Mouse (Mus musculus) heart, embryonic 10.5 days (tissue): ENCODE measurements around the gene Tnni2. TPM values are rescaled to one million over a fixed set of nuclear protein-coding genes. Genes with fewer than 3 reads are reported as not detected.

Experiments used
- DNase-seq: peaks from one replicate; pipeline ENCODE4 v3.0.0-alpha.2; 2017; ENCODE audit warnings: low spot score
- H3K27ac ChIP-seq: fragments of 300-500 bp; sonication (generic); 2 replicates; pipeline ENCODE4 v1.5.1; 2016; ENCODE audit warnings: mild to moderate bottlenecking
- H3K27me3 ChIP-seq: fragments of 300-500 bp; sonication (generic); 2 replicates; pipeline ENCODE4 v1.6.1; 2016; ENCODE audit warnings: mild to moderate bottlenecking; ENCODE audit not compliant: poor library complexity, insufficient read depth, severe bottlenecking
- H3K36me3 ChIP-seq: fragments of 300-500 bp; sonication (generic); 2 replicates; pipeline ENCODE4 v1.6.1; 2016; ENCODE audit warnings: mild to moderate bottlenecking, moderate library complexity
- H3K4me1 ChIP-seq: fragments of 300-500 bp; sonication (generic); 2 replicates; pipeline ENCODE4 v1.6.1; 2016; ENCODE audit warnings: mild to moderate bottlenecking
- H3K4me3 ChIP-seq: fragments of 300-500 bp; sonication (generic); 2 replicates; pipeline ENCODE4 v1.5.1; 2016; ENCODE audit warnings: mild to moderate bottlenecking, moderate library complexity
- H3K9me3 ChIP-seq: fragments of 300-500 bp; sonication (generic); 2 replicates; pipeline ENCODE4 v1.6.1; 2016; ENCODE audit warnings: mild to moderate bottlenecking, moderate library complexity
- WGBS: fragments of 180-500 bp; shearing (Covaris S2); methylation state at CpG from one replicate; pipeline ENCODE4 v1.1.7; 2016; 5-methylcytosine and 5-hydroxymethylcytosine counted together
- polyA plus RNA-seq: library from polyadenylated mRNA; unstranded; fragments of >200 nt; fragmentation: Nextera tagmentation; extraction: Ambion mirVana; gene quantifications from 2 replicates; pipeline ENCODE4 v1.2.1, GENCODE M21; 2016

Tnni2 gene
- polyA plus RNA-seq, 1 experiment from 2014 or later: 51.9 TPM

DNA sequence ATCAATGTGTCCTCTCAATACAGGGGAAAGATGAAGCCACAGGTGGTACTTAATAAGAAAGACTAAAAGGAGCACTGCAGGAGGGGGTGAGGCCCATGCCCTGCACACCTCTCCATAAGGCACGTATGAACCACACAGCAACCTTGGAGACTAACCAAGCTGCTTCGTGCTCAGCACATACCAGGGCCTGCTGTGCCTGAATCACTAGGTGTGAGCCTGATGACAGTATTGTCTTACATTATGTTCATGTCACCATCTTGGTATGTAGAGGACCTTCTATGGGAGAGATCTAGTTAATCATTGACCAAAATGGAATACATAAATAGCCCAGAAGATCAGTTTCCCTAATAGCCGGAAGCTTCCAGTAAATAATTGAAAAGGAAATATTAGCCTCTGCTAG is 32.0 kb upstream of the Tnni2 start:
- Histone ChIP-seq H3K4me1 (no peaks in the 10 kb centered on the region), H3K36me3 (no peaks in the 10 kb centered on the region), H3K9me3 (no peaks in the 10 kb centered on the region), H3K4me3 (no peak overlapping the region), H3K27me3 (no peaks in the 10 kb centered on the region), H3K27ac (no peak overlapping the region)
- WGBS: 76% methylated on average over 3 of the region's 3 CpGs
- no peak for DNase-seq

DNA sequence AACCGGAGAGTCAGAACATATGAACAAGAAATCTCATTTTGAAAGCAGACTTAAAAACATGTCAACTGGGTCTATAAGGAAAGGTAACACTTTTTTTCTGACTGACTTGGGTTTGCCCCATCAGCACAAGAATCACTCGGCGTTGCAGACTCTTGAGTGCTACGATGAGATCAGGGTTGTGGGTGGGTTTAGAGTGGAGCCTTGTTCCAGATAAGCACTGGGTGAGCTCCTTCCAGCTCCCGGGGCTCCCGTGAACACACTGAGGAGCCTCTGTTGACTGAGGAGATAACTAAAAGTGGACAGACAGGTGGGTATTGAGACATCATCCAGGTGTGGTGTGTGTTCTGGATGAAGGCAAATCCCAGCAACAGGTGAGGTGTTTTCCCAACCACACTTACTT is 28.3 kb upstream of the Tnni2 start:
- Histone ChIP-seq H3K36me3 (no peaks in the 10 kb centered on the region), H3K9me3 (no peaks in the 10 kb centered on the region), H3K27me3 (no peaks in the 10 kb centered on the region), H3K4me3 (no peak overlapping the region), H3K27ac (no peak overlapping the region), H3K4me1 (no peaks in the 10 kb centered on the region)
- DNase-seq: no peak
- 75% methylated on average over 6 of the region's 6 CpGs for WGBS

DNA sequence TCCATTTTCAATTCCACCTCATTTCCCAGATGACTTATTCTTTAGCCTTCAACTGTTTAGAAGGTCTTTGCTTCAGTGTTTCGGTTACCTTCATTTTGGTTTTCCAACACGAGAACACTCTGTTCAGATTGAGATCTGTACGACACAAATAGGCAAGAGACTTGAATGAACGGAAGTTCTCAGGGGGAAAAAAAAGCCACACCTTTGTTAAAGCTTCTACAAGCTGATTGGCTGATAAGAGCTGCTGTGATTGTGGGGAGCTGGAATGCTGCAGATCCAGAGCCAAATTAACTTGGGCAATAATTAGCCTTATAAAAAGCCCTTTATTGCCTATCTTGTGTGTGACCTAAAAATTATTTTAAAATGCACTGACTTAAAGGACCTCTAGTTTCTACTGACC is 26.3 kb upstream of the Tnni2 start:
- Histone ChIP-seq H3K9me3 (no peaks in the 10 kb centered on the region), H3K4me1 (no peaks in the 10 kb centered on the region), H3K4me3 (no peak overlapping the region), H3K27ac (no peak overlapping the region), H3K27me3 (no peaks in the 10 kb centered on the region), H3K36me3 (no peaks in the 10 kb centered on the region)
- no peak for DNase-seq
- WGBS: 53% methylated on average over 4 of the region's 4 CpGs

DNA sequence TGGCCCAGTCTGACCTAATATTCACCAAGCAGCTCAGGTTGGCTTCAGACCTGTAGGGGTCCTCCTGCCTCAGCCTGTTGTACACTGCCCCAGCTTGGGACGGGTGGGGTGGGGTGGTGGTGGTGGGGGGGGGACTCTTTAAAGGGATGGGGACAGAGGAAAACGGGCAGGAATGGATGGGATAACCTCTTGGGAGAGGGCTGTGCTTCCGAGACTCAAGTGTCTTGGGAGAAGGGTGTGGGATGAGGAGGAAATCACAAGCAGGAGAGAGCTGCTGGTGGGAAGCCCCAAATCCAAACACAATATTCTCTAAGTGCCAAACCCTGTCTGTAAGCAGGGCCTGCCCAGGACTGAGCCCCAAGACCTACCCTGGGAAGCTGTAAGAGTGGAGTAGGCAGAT is 25.4 kb upstream of the Tnni2 start:
- 59% methylated on average over 3 of the region's 3 CpGs for WGBS
- H3K27me3 ChIP-seq: no peaks in the 10 kb centered on the region
- H3K9me3 ChIP-seq: no peaks in the 10 kb centered on the region
- H3K36me3 ChIP-seq: no peaks in the 10 kb centered on the region
- DNase-seq: no peak
- H3K4me3 ChIP-seq: no peak overlapping the region
- no peaks in the 10 kb centered on the region for H3K4me1 ChIP-seq
- no peak overlapping the region for H3K27ac ChIP-seq

DNA sequence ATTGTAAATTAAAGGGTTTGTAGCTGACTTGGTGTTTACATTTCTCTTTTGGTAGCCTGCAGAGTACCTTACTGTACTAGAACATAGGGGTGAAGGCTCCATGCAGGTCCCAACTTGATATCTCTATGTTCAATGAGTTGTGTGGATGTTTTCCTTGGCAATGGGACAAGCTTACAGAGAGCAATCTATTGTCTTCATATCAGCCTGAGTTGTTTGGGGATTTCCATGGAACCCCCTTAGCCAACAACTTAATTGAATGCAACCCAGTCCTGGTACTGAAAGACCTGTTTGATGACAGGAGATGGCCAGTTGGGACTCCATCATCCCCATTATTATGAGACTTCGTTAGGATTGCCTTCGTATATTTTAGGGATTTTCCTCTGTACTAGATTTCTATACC is 23.6 kb upstream of the Tnni2 start:
- Histone ChIP-seq H3K9me3 (no peaks in the 10 kb centered on the region), H3K4me3 (no peak overlapping the region), H3K27ac (no peak overlapping the region), H3K27me3 (no peaks in the 10 kb centered on the region), H3K4me1 (no peaks in the 10 kb centered on the region), H3K36me3 (no peaks in the 10 kb centered on the region)
- DNase-seq: no peak
- WGBS: 89% methylated on average over 2 of the region's 2 CpGs

DNA sequence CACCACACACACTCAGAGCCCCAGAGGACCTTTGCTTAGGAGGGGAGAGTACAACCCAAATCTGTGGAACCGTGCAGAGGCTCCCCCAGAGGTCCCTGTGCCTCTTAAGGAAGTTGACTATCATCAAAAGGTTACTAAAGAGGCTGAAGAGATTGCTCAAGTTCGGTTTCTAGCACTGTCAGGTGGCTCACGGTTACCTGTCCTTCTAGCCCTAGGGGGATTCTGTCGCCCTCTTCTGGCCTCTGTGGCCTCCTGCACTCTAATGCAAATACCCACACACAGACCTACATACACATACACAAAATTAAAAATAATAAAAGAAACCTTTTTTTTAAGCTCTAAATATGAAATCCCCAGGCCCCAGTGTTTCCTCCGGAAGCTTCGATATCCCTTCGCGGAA is 22.9 kb upstream of the Tnni2 start:
- no peaks in the 10 kb centered on the region for H3K4me1 ChIP-seq
- H3K36me3 ChIP-seq: no peaks in the 10 kb centered on the region
- no peaks in the 10 kb centered on the region for H3K27me3 ChIP-seq
- 88% methylated on average over 8 of the region's 8 CpGs for WGBS
- no peak overlapping the region for H3K27ac ChIP-seq
- H3K9me3 ChIP-seq: no peaks in the 10 kb centered on the region
- no peak overlapping the region for H3K4me3 ChIP-seq
- no peak for DNase-seq

DNA sequence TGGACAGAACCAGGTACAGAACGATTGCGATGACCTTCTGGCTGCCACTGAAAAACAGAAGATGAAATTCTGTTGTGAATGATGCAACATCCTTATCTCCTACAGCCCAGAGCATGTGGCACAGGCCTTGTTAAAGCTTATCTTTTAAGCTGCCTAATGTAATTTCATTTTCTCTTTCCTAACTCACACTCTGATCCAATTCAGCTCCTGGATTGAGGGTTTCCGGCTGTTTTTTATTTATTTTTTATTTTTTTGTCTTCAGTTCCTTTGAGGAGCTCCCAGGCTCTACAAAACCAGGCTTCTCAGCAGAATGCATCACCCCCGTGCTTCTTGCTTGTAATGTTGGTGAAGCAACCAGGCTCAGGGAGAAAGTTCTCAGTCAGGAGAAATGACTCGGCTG is 21.7 kb upstream of the Tnni2 start:
- Histone ChIP-seq H3K27me3 (no peaks in the 10 kb centered on the region), H3K9me3 (no peaks in the 10 kb centered on the region), H3K4me3 (no peak overlapping the region), H3K27ac (peak overlapping the region; percentile 67), H3K4me1 (no peaks in the 10 kb centered on the region), H3K36me3 (no peaks in the 10 kb centered on the region)
- no peak for DNase-seq
- 64% methylated on average over 5 of the region's 5 CpGs for WGBS

DNA sequence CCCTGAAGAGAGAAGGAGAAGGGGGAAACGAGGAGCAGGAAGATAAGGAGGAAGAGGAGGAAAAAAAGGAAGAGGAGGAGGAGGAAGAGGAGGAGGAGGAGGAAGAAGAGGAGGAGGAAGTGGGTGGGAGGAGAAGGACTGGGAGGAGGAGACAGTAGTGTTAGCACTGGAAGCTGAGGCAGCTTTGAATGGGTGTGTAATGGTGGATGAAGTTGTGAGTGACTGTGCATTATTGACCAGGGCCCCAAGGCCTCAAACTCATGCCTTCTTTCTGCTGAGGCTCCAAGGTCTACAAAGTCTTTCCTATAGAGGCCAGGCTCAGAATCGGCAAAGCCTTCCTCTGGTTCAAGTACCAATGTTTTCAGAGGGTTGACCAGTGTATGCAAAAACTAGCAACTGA is 19.8 kb upstream of the Tnni2 start:
- DNase-seq: no peak
- Histone ChIP-seq H3K36me3 (no peaks in the 10 kb centered on the region), H3K27ac (no peak overlapping the region), H3K9me3 (no peaks in the 10 kb centered on the region), H3K27me3 (no peaks in the 10 kb centered on the region), H3K4me3 (no peak overlapping the region), H3K4me1 (no peaks in the 10 kb centered on the region)
- 74% methylated on average over 2 of the region's 2 CpGs for WGBS

DNA sequence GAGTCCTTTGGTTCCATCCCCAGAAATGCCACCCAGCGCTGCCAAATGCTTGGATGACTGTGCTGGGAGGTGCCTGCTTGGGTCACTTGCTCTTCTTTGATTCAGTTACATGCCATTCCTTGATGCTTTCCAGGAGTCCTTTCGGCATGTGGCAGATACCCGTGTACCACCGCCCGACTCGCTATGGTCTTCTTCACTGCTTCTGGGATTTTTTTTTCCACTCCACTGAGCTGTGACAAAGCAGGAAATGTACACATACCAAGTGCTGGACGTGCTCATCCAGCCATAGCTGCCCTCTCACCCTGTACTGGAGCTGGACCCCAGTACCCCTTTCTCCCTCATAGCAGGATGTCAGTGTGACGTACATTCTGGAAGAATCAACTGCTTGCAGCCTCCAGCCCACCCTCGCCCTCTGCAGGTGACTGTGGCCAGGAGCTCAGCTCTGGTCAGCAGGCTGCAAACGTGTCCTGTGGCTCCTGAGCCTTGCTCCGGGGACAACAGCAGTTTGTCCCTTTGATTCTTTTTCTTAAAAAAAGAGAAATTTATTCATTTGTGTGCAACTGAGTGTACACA is 15.9 kb upstream of the Tnni2 start:
- Histone ChIP-seq H3K27me3 (no peaks in the 10 kb centered on the region), H3K4me3 (no peak overlapping the region), H3K36me3 (no peaks in the 10 kb centered on the region), H3K27ac (0 out of 2 replicates have a peak overlapping the region, but pooled peaks have one; percentile 25), H3K4me1 (peaks cover 28% of the 10 kb centered on the region), H3K9me3 (no peaks in the 10 kb centered on the region)
- 58% methylated on average over 11 of the region's 11 CpGs for WGBS
- DNase-seq: no peak

DNA sequence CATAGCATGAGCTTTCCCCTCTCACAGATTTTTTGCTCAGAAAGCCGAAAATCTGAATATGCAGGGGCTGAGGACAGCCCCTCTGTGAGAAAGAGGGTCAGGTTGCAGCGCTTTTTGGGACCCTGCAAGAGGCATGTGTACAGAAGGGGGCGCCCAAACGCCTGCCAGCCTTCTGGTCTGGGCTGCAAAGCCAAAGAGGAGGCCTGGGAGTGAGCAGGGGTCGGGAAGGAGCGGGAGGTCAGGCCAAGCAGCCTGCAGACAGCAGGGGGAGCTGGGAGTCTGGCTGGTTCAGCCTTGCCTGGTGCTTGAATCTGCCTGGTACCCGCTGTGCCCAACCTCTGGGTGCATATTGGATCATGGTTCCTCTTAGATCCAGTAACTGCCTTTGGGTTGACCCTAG is 13.4 kb upstream of the Tnni2 start:
- peak overlapping the region; percentile 62 for H3K27ac ChIP-seq
- WGBS: 4% methylated on average over 7 of the region's 7 CpGs
- H3K9me3 ChIP-seq: no peaks in the 10 kb centered on the region
- H3K36me3 ChIP-seq: no peaks in the 10 kb centered on the region
- H3K4me3 ChIP-seq: no peak overlapping the region
- DNase-seq: peak; percentile 89
- H3K27me3 ChIP-seq: no peaks in the 10 kb centered on the region
- peaks cover 39% of the 10 kb centered on the region for H3K4me1 ChIP-seq

DNA sequence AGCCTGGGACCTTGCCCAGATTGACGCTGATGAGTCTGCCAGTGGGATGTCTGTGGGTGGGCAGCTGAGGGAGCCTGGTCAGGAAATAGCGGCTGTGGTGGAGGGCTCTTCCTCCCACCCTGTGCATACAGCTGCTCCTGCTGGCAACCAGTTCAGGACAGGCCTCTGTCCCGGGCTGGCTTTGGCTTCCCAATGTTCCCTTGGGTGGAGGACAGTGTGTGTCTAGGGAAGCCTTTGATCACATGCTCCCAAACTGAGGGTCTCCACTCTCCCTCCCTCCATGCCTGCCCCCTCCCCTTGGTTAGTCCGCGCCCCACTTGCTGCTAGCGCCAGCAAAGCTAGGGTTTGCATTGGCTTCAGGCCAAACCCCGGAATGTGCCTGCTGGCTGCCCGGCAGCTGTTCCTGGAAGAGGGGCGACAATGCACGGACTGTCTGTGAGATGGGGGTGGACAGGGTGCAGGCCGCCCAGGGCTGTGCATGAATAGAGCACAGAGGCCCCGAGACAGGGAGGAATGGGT is 11.4 kb upstream of the Tnni2 start:
- Histone ChIP-seq H3K9me3 (no peaks in the 10 kb centered on the region), H3K4me1 (peaks cover 59% of the 10 kb centered on the region), H3K36me3 (no peaks in the 10 kb centered on the region), H3K27ac (peak overlapping the region; percentile 75), H3K4me3 (no peak overlapping the region), H3K27me3 (no peaks in the 10 kb centered on the region)
- no peak for DNase-seq
- WGBS: 60% methylated on average over 12 of the region's 12 CpGs

DNA sequence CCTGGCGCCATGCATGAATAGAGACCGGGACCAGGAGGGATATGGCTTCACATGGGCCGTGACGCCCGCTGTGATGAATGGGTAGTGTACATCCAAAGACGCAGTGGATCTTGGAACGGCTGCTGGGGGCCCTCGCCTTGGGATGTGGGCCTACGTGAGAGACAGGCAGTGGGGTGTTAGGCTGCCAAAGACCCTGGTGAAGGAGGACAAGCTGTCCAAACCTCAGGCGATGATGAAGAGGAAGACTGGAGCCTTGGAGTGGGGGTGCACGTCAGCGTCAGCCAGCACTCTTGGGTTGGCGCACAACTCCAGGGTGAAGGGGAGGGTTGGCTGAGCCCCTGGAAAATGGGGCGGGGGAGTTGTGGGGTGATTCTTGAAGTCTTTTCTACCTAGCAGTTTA is 10.5 kb upstream of the Tnni2 start:
- H3K36me3 ChIP-seq: no peaks in the 10 kb centered on the region
- 92% methylated on average over 14 of the region's 14 CpGs for WGBS
- H3K27me3 ChIP-seq: no peaks in the 10 kb centered on the region
- DNase-seq: no peak
- peak overlapping the region; percentile 18; the same call in 1 of the 2 replicates for H3K27ac ChIP-seq
- no peaks in the 10 kb centered on the region for H3K9me3 ChIP-seq
- H3K4me1 ChIP-seq: peaks cover 65% of the 10 kb centered on the region
- no peak overlapping the region for H3K4me3 ChIP-seq

DNA sequence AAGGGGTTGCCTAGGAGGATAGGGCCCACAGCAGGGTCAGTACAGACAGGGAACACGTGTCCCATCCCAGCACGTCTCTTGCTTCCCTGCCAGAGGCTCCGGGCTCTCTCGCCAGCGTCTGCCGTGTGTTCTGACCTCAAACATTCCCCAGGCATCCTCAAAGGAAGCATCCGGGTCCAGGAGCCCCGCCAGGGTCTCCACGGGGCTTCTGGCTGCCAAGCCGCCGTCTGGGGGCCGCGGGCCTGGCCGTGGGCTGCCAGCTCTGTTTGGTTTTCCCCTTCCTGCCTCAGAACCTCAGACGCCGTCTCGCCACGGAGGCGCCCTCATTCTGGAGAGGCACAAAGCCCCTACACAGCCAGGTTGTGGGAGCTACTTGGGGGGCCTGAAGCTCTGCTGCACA is 8.0 kb upstream of the Tnni2 start:
- Histone ChIP-seq H3K27ac (peak overlapping the region; percentile 89), H3K9me3 (no peaks in the 10 kb centered on the region), H3K27me3 (no peaks in the 10 kb centered on the region), H3K4me3 (no peak overlapping the region), H3K36me3 (no peaks in the 10 kb centered on the region), H3K4me1 (peaks cover 67% of the 10 kb centered on the region)
- DNase-seq: no peak
- 33% methylated on average over 19 of the region's 19 CpGs for WGBS
